Mouse (Mus musculus) heart, adult 8-10 months (tissue): ENCODE results near the gene Ankrd65. TPM values are rescaled to one million over a fixed set of nuclear protein-coding genes. Genes with fewer than 3 reads are reported as not detected.
A peak's percentile ranks its signal among the peaks of the same experiment; 100 is the strongest.

ENCODE experiments used
- DNase-seq: peaks from one replicate; pipeline ENCODE4 v3.0.0; 2022; ENCODE audit warnings: low spot score
- total RNA-seq, 4 experiments: library from RNA; stranded (reverse); gene quantifications; 2 replicates each; pipeline ENCODE4 v1.2.4; 2022

Gene Ankrd65
- total RNA-seq, 4 experiments from 2014 or later, result not detected

DNA sequence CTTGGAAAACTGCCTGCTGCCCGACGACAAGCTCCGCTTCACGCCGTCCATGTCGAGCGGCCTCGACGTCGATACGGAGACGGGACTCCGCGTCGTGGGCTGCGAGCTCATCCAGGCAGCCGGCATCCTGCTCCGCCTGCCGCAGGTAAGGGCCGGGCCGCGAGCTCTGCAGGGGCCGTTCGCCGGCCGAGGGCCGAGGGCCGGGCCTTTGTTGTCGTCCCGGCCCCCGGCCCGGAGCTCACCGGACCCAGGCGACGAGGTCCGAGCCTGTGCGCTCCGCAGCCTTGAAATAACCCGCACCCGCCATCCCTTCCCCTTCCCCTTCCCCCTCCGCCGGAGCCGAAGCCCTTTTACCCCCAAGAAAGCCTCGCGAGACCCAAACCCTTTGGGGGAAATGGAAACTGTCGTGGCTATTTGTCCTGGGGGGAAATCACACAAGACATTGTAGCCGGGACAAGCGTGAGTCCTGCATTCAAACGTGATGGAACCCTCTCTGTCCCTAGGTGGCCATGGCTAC, 22.5 kb downstream of the Ankrd65 start:
- no peak for DNase-seq

- no peak for DNase-seq
Observed at GRCm38 (mm10) chr4:155817533-155817932, 27.3 kb downstream of the Ankrd65 start.

DNA sequence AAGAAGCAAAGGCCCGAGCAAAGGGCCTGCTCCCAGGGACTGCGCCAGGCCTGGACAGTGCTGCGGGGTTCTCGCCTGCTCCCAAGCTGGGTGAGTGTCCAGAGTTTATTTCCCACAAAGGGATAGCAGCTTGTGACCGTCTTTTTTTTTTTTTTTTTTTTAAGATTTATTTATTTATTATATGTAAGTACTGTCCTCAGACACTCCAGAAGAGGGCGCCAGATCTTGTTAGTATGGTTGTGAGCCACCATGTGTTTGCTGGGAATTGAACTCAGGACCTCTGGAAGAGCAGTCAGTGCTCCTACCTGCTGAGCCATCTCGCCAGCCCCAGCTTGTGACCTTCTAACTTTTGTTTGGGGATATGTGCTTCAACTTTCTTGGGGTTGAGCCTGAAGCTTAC, 30.8 kb downstream of the Ankrd65 start:
- no peak for DNase-seq

DNA sequence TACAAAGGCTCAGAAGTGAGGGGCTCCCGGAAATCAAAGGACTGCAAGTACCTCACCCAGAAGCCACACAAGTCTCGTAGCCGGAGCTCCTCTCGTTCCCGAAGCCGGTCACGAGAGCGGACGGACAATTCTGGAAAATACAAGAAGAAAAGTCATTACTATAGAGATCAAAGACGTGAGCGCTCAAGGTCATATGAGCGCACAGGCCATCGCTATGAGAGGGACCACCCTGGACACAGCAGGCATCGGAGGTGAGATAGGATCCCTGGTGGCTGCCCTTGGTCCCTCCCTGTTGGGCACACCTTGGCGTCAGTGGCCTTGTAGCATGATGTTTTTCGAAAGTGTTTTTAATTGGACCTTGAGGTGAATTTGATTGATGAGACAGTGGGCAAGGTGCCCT, 33.2 kb downstream of the Ankrd65 start:
- DNase-seq, result no peak

GRCm38 (mm10) chr4:155829866-155830265, 39.6 kb downstream of the Ankrd65 start:
- DNase-seq, result no peak

- no peak for DNase-seq
Observed at GRCm38 (mm10) chr4:155830596-155830995, 40.4 kb downstream of the Ankrd65 start.

GRCm38 (mm10) chr4:155831205-155831766, 41.0 kb downstream of the Ankrd65 start, which contains the start of gene Aurkaip1:
TSS of gene Aurkaip1 (plus strand) at chr4:155831272.
- peak; percentile 91 for DNase-seq

- no peak for DNase-seq
Observed at GRCm38 (mm10) chr4:155831831-155832230, 41.6 kb downstream of the Ankrd65 start.

DNA sequence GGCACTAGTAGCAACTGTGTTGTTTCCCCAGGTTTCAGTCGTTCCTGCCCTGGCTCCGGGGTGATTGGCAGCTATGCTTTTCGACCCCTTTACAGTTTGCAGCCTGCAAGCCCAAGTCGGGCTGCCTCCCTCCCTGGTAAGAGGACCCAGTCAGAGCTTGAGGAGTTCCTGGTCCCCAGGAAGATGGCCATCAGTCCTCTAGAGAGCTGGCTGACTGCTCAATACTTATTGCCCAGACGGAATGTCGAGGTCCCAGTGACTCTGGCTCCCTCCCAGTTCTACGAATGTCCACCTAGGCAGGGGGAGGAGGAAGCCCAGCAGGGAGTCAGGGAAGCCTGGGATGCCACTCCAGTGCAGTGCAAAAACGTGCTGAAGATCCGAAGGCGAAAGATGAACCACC, 42.1 kb downstream of the Ankrd65 start:
- DNase-seq, result no peak

DNA sequence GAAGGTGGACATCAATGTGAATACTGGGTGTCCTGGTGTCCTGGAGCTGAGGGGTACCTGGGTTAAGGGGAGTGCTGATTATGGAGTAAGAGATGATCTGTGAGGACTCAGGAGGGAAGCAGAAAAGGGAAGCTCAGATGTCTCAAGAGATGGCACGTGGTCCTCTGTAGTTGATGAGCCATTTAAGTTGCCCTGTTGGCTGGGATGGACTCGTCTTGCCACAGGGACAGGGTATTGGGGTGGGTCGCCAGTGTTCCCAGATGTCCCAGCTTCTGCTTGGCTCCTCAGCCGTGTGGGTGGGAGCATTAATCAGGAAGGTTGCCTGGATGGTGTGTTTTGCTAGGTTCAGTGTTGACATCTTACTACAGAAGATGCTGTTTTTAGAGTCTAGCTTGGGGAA, 43.0 kb downstream of the Ankrd65 start:
- DNase-seq, result no peak

GRCm38 (mm10) chr4:155833836-155834235, 43.6 kb downstream of the Ankrd65 start:
- peak; percentile 89 for DNase-seq

- peak; percentile 72 for DNase-seq
Observed at GRCm38 (mm10) chr4:155837404-155838010, 47.3 kb downstream of the Ankrd65 start.

GRCm38 (mm10) chr4:155838187-155839153, 48.2 kb downstream of the Ankrd65 start:
- peak; percentile 48 for DNase-seq

GRCm38 (mm10) chr4:155839483-155839910, 49.3 kb downstream of the Ankrd65 start, which contains the start of gene Mxra8:
TSS of gene Mxra8 (plus strand) at chr4:155839680.
- DNase-seq, result peak; percentile 89

DNA sequence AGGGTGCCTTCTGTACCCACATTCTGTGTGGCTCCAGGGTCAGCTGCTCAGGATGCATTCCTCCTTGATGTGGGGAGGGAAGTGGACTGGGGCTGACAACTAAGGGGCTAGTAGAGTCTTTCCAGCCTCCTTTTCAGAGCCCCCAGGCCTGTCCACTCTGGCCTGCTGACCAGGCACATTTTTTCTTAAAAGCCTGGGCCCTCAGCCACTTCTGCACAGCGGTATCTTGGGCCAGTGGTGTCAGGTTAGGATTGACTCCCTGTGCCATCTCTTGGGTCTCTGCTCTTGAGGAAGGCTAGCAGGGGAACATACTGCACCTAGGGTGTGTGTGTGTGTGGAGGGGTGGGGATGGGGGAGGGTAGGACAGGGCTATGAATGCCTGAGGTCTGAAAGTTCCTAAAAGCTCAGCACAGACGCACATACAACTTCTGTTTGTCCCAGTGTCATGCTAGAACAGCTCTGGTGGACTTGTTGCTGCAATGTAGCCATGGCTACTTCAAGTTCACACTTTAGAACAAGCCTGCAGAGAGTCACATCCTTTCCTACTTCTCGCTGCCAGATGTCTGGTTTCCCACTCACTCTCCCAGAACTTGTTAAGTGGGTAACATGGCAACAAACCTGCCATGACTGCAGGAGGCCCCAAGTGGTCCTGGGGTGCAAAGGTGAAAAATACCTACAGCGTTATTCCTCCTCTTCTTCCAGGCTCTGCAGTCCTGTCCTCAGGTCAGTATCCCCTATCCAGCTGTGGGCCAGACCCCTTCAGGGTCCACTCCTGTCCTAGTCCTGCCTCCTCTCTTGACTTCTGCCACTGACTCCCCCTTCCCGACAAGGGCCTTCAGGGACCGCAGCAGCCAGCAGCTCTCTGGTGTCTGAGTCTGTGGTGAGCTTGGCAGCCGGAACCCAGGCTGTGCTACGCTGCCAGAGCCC, 50.1 kb downstream of the Ankrd65 start:
- no peak for DNase-seq

DNA sequence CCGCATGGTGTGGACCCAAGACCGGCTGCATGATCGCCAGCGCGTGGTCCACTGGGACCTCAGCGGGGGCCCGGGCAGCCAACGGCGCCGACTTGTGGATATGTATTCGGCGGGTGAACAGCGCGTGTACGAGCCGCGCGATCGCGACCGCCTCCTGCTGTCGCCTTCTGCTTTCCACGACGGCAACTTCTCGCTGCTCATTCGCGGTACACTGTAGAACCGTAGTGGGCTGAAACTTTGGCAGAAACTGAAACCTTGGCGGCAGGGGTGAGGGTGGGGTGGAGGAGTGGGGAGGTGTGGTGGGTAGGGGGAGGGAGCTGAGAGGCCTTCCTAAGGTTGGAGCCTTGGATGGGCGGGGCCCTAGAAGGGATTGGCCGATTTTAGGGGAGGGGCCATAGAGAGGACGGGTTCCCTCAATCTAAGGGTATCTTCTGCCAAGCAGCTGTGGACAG, 50.8 kb downstream of the Ankrd65 start:
- peak; percentile 53 for DNase-seq

GRCm38 (mm10) chr4:155841651-155842270, 51.5 kb downstream of the Ankrd65 start:
- DNase-seq, result no peak

- DNase-seq, result no peak
Observed at GRCm38 (mm10) chr4:155843231-155843630, 53.0 kb downstream of the Ankrd65 start.

- peak; percentile 90 for DNase-seq
Observed at GRCm38 (mm10) chr4:155846871-155847578, 56.8 kb downstream of the Ankrd65 start, which contains the start of gene Dvl1. TSS of gene Dvl1 (plus strand) at chr4:155847402.
